Mouse (Mus musculus) lung, adult 2 months (tissue): ENCODE results near the gene Mthfs.

Experiments used
- CTCF ChIP-seq: fragments of 200-500 bp; IDR thresholded peaks from 2 replicates; pipeline ENCODE4 v1.5.1; 2011; ENCODE audit warnings: mild to moderate bottlenecking, low read length, control low read depth; ENCODE audit not compliant: insufficient read depth
- POLR2A ChIP-seq: fragments of 200-500 bp; IDR thresholded peaks from 2 replicates; pipeline ENCODE4 v1.6.1; 2011; ENCODE audit warnings: low read depth, mild to moderate bottlenecking, control low read depth, low read length, borderline replicate concordance; ENCODE audit errors: extremely low read depth

DNA sequence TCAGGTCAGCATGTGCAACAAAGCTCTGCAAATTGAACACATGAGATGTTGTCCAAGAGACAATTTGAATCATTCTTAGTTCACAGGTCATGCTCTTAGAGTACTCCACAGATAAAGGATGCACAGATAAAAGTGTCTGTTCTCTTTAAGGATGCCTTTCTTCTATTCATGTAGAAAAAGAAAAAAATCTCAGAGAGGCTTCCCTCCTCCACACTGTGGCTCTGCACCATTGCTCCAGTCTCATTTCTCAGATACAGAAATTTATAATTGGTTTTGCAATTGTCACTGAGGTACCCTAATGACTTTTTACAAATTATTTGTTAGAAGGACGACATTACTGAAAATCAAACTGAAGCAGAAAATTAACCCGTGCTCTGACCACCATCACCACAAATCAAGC is 101.2 kb downstream of the Mthfs start:
- no peak for TF ChIP-seq POLR2A
- no peak for TF ChIP-seq CTCF
